15 mouse cellular contexts compared by ENCODE assay signal in the genomic region with DNA sequence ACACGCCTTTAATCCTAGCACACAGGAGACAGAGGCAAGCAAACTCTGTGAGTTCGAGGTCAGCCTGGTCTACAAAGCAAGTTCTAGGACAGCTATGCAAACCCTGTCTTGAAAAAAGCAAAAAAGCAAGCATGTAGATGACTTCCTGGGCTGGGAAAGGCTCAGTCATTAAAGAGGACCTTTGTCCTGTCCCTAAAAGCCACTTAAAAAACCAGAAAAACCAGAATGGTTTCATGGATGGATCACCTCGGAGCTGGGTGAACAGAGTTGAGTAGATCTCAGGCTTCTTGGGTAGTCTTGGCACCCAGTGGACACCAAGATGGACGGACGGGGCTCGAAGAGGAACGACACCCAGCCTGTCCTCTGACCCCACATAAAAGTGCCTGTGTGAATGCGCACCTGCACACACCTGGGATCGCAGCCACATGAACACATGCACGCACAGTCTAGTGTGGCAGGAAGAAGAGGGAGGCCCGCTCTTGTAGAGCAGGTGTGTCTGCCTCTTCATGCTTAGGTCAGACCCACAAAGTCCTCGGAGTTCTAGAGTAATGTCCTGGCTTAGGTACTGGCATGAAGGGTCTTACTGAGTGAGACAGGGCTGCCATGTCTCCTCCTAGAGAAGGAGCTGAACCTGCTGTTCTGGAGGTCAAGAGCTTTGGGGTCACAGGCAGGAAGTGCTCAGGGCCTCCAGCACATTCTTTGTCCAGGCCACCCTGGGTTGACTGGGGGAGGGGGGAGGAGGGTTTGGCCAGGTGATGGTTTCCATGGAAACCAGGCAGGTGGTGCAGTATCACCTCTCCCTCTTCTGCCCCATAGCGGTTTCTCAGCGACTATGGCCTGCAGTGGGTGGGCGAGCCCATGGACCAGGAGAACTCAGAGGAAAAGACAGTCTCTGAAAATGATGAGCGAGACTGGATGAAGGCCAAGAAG. TPM values are rescaled to one million over a fixed set of nuclear protein-coding genes. Genes with fewer than 3 reads are reported as not detected.
DNase-seq lines count a peak whose midpoint lies in the region; ATAC-seq and TF ChIP-seq lines count a peak whose summit lies in the region.
"Had no signal": no experiment of that assay in that cellular context is flagged by ENCODE, and none has a peak within 500 bp of the region (broad histone marks: within the 10 kb centered on the region; RNA-seq: fewer than 3 reads in every experiment).

No protein-coding gene starts in this region.

- H3K4me3 ChIP-seq in liver, embryonic 13.5 days (replicated peaks) = no peak overlapping the region
- H3K4me3 ChIP-seq in liver, embryonic 11.5 days (ENCODE audit: low read depth, low read length) = no peak overlapping the region
- H3K4me3 ChIP-seq in ES-Bruce4 (ENCODE audit: low read depth, low read length) (peak overlapping the region; percentile 39), ES-E14 (ENCODE audit: insufficient read depth in 1 of 2, low read depth in 1 of 2, low read length in 2 of 2, poor library complexity in 1 of 2, severe bottlenecking in 1 of 2) (peak overlapping the region in 1 of 2 experiments; percentile 31; a peak in 1 of 4 replicates)
- H3K4me3 ChIP-seq in forebrain, postnatal 0 days (ENCODE audit: low read depth, low read length) = no peak overlapping the region
- H3K4me3 ChIP-seq in forebrain, embryonic 10.5 days = no peak overlapping the region
- H3K4me3 ChIP-seq: liver, embryonic 12.5 days; neural tube, embryonic 13.5 days had no signal

- no peaks in the 10 kb centered on the region for H3K36me3 ChIP-seq in liver, embryonic 13.5 days
- no peaks in the 10 kb centered on the region for H3K36me3 ChIP-seq in liver, embryonic 11.5 days (ENCODE audit: control insufficient read depth, insufficient read depth, low read length)
- H3K36me3 ChIP-seq in ES-Bruce4 (ENCODE audit: control insufficient read depth, insufficient read depth, low read length, poor library complexity, severe bottlenecking) (no peaks in the 10 kb centered on the region), ES-E14 (ENCODE audit: control insufficient read depth, insufficient read depth, low read length, poor library complexity, severe bottlenecking) (no peaks in the 10 kb centered on the region)
- H3K36me3 ChIP-seq in forebrain, postnatal 0 days (ENCODE audit: insufficient read depth) = no peaks in the 10 kb centered on the region
- H3K36me3 ChIP-seq in forebrain, embryonic 10.5 days (replicated peaks) = no peaks in the 10 kb centered on the region
- H3K36me3 ChIP-seq: liver, embryonic 12.5 days; neural tube, embryonic 13.5 days had no signal

- no peak for DNase-seq in liver, embryonic 13.5 days
- DNase-seq in liver, embryonic 11.5 days (ENCODE audit: low spot score) = no peak
- no peak for DNase-seq in ES-E14 (ENCODE audit: low read depth, low spot score)
- DNase-seq in naive thymus-derived CD4-positive, alpha-beta T cell, adult 2 months (ENCODE audit: low read depth) = peak; percentile 59
- DNase-seq in embryo, embryonic 11 days = no peak
- no peak for DNase-seq in forebrain, postnatal 0 days
- no peak for DNase-seq in forebrain, embryonic 10.5 days (ENCODE audit: extremely low spot score, low spot score)
- DNase-seq: adrenal gland, adult 2 months; cerebellum, adult 18-20 months; heart, postnatal 4 days had no signal

- no peak for ATAC-seq in liver, embryonic 13.5 days (ENCODE audit: low read depth)
- ATAC-seq in liver, embryonic 11.5 days (replicated peaks; ENCODE audit: low FRiP score) = no peak
- no peak for ATAC-seq in forebrain, postnatal 0 days
- ATAC-seq: inflammation-experienced regulatory T-cells, adult 6 months; liver, embryonic 12.5 days had no signal

- H3K9ac ChIP-seq in liver, embryonic 13.5 days = no peak overlapping the region
- H3K9ac ChIP-seq in liver, embryonic 11.5 days (ENCODE audit: low read depth, low read length) = no peak overlapping the region
- H3K9ac ChIP-seq in ES-Bruce4 (ENCODE audit: low read depth, poor library complexity, severe bottlenecking) = peak overlapping the region; percentile 32; the same call in 1 of the 2 replicates
- H3K9ac ChIP-seq in ES-E14 (ENCODE audit: insufficient read depth, low read depth, low read length, poor library complexity, severe bottlenecking) = peak overlapping the region; percentile 44; the same call in 1 of the 2 replicates
- H3K9ac ChIP-seq in forebrain, postnatal 0 days = no peak overlapping the region
- H3K9ac ChIP-seq: liver, embryonic 12.5 days; neural tube, embryonic 13.5 days had no signal

- H3K27ac ChIP-seq in liver, embryonic 13.5 days = 0 out of 2 replicates have a peak overlapping the region, but pooled peaks have one; percentile 15
- H3K27ac ChIP-seq in liver, embryonic 11.5 days (ENCODE audit: low read depth, low read length) = no peak overlapping the region
- H3K27ac ChIP-seq in ES-Bruce4 (ENCODE audit: insufficient read depth, low read length) (peak overlapping the region; percentile 96), ES-E14 (ENCODE audit: insufficient read depth, low read depth, low read length, poor library complexity, severe bottlenecking) (peak overlapping the region; percentile 95)
- no peak overlapping the region for H3K27ac ChIP-seq in forebrain, postnatal 0 days (ENCODE audit: low read depth, low read length)
- H3K27ac ChIP-seq in forebrain, embryonic 10.5 days = no peak overlapping the region
- H3K27ac ChIP-seq: liver, embryonic 12.5 days; neural tube, embryonic 13.5 days had no signal

- H3K4me1 ChIP-seq in liver, embryonic 13.5 days (replicated peaks) = peaks cover 87% of the 10 kb centered on the region
- H3K4me1 ChIP-seq in liver, embryonic 11.5 days (replicated peaks; ENCODE audit: control insufficient read depth, insufficient read depth, low read length) = peaks cover 43% of the 10 kb centered on the region
- H3K4me1 ChIP-seq in ES-Bruce4 (ENCODE audit: control insufficient read depth, insufficient read depth, low read length) = peaks cover 32% of the 10 kb centered on the region
- H3K4me1 ChIP-seq in ES-E14 (ENCODE audit: control insufficient read depth in 2 of 2, insufficient read depth in 2 of 2, low read length in 2 of 2, poor library complexity in 1 of 2) = peaks cover 16 to 60% of the 10 kb centered on the region in 2 experiments
- no peaks in the 10 kb centered on the region for H3K4me1 ChIP-seq in forebrain, postnatal 0 days (ENCODE audit: insufficient read depth)
- H3K4me1 ChIP-seq in forebrain, embryonic 10.5 days = peaks cover 55% of the 10 kb centered on the region

- in situ Hi-C loops in ES-E14 (cut with MboI; ENCODE audit: low sequenced_read_pairs in 2 of 2, unreplicated experiment in 2 of 2) = no loop called here

- WGBS in liver, embryonic 13.5 days (ENCODE audit: insufficient replicate concordance) = 75% methylated on average over 16 of the region's 16 CpGs
- 83% methylated on average over 16 of the region's 16 CpGs for WGBS in liver, embryonic 11.5 days
- 91% methylated on average over 16 of the region's 16 CpGs for WGBS in forebrain, postnatal 0 days
- 90% methylated on average over 16 of the region's 16 CpGs for WGBS in forebrain, embryonic 10.5 days

- no peaks in the 10 kb centered on the region for H3K27me3 ChIP-seq in liver, embryonic 13.5 days
- no peaks in the 10 kb centered on the region for H3K27me3 ChIP-seq in liver, embryonic 11.5 days (replicated peaks; ENCODE audit: control insufficient read depth, insufficient read depth, low read length)
- H3K27me3 ChIP-seq in ES-Bruce4 (ENCODE audit: control insufficient read depth, insufficient read depth, low read length, poor library complexity, severe bottlenecking) = no peaks in the 10 kb centered on the region
- H3K27me3 ChIP-seq in forebrain, postnatal 0 days (ENCODE audit: insufficient read depth, low read length) = no peaks in the 10 kb centered on the region
- no peaks in the 10 kb centered on the region for H3K27me3 ChIP-seq in forebrain, embryonic 10.5 days (ENCODE audit: poor library complexity, severe bottlenecking)
- H3K27me3 ChIP-seq: CH12.LX; liver, embryonic 12.5 days; neural tube, embryonic 13.5 days had no signal

- TF ChIP-seq POLR2A in ES-Bruce4 (IDR thresholded peaks at IDR 0.05; ENCODE audit: insufficient read depth, low read length) = no peak

- TF ChIP-seq CTCF in ES-Bruce4 (IDR thresholded peaks at IDR 0.05; ENCODE audit: low read depth, low read length) = peak; percentile 18
- TF ChIP-seq CTCF in forebrain, postnatal 0 days (IDR thresholded peaks at IDR 0.05; ENCODE audit: low read depth) = no peak

- H3K4me2 ChIP-seq in liver, embryonic 13.5 days = no peak overlapping the region
- no peak overlapping the region for H3K4me2 ChIP-seq in liver, embryonic 11.5 days
- no peak overlapping the region for H3K4me2 ChIP-seq in forebrain, postnatal 0 days (ENCODE audit: low read depth)
- H3K4me2 ChIP-seq: liver, embryonic 12.5 days; neural tube, embryonic 13.5 days had no signal

- no peaks in the 10 kb centered on the region for H3K9me3 ChIP-seq in liver, embryonic 13.5 days (replicated peaks)
- H3K9me3 ChIP-seq in liver, embryonic 11.5 days (ENCODE audit: control insufficient read depth, low read length) = no peaks in the 10 kb centered on the region
- H3K9me3 ChIP-seq in ES-Bruce4 (replicated peaks; ENCODE audit: control insufficient read depth, insufficient read depth, low read length, poor library complexity, severe bottlenecking) = no peaks in the 10 kb centered on the region
- H3K9me3 ChIP-seq in ES-E14 (ENCODE audit: control insufficient read depth, insufficient read depth, low read depth, low read length) = no peaks in the 10 kb centered on the region
- H3K9me3 ChIP-seq in forebrain, postnatal 0 days (ENCODE audit: low read length) = no peaks in the 10 kb centered on the region
- H3K9me3 ChIP-seq in forebrain, embryonic 10.5 days = no peaks in the 10 kb centered on the region
- H3K9me3 ChIP-seq: liver, embryonic 12.5 days; neural tube, embryonic 13.5 days had no signal

- peak; percentile 99 for TF ChIP-seq EP300 in ES-Bruce4 (IDR thresholded peaks at IDR 0.05; ENCODE audit: insufficient read depth, low read depth, low read length)

RNA-seq across cellular contexts. Expression of a gene that starts 13.1 kb away (rescaled TPM):
- polyA plus RNA-seq in liver, embryonic 13.5 days (2015; fragmentation: Nextera tagmentation; extraction: Ambion mirVana) = 158 and 171 TPM in 2 replicates
- 257 and 281 TPM in 2 replicates for polyA plus RNA-seq in liver, embryonic 11.5 days (2014; fragmentation: Nextera tagmentation; extraction: Ambion mirVana)
- polyA plus RNA-seq in ES-Bruce4 (2011; ENCODE audit: insufficient read depth, insufficient read length, low read depth, missing spikeins) = 105 and 106 TPM in 2 replicates
- 87.2 and 96.5 TPM in 2 replicates for total RNA-seq in ES-E14 (2012; rRNA removed)
- 124 and 162 TPM in 2 replicates for total RNA-seq in forebrain, postnatal 0 days (2014; rRNA removed)
- polyA plus RNA-seq in forebrain, postnatal 0 days (2015; fragmentation: Nextera tagmentation; extraction: Ambion mirVana) = 554 and 579 TPM in 2 replicates
- 267 and 270 TPM in 2 replicates for polyA plus RNA-seq in forebrain, embryonic 10.5 days (2016; fragmentation: Nextera tagmentation; extraction: Ambion mirVana)

RNA-seq across cellular contexts. Expression of a gene that starts 13.1 kb away (rescaled TPM):
- polyA plus RNA-seq in liver, embryonic 13.5 days (2015; fragmentation: Nextera tagmentation; extraction: Ambion mirVana) = 1.7 and 2.3 TPM in 2 replicates
- polyA plus RNA-seq in liver, embryonic 11.5 days (2014; fragmentation: Nextera tagmentation; extraction: Ambion mirVana) = 5.6 and 7.0 TPM in 2 replicates
- 10.4 and 11.6 TPM in 2 replicates for polyA plus RNA-seq in ES-Bruce4 (2011; ENCODE audit: insufficient read depth, insufficient read length, low read depth, missing spikeins)
- 12.4 and 23.3 TPM in 2 replicates for total RNA-seq in ES-E14 (2012; rRNA removed)
- 5.5 and 13.7 TPM in 2 replicates for total RNA-seq in forebrain, postnatal 0 days (2014; rRNA removed)
- 11.0 and 14.3 TPM in 2 replicates for polyA plus RNA-seq in forebrain, postnatal 0 days (2015; fragmentation: Nextera tagmentation; extraction: Ambion mirVana)
- polyA plus RNA-seq in forebrain, embryonic 10.5 days (2016; fragmentation: Nextera tagmentation; extraction: Ambion mirVana) = 6.3 and 7.3 TPM in 2 replicates

RNA-seq across cellular contexts. Expression of a gene that starts 20.6 kb away (rescaled TPM):
- 24.6 and 27.7 TPM in 2 replicates for polyA plus RNA-seq in liver, embryonic 13.5 days (2015; fragmentation: Nextera tagmentation; extraction: Ambion mirVana)
- 16.4 TPM in 2 replicates for polyA plus RNA-seq in liver, embryonic 11.5 days (2014; fragmentation: Nextera tagmentation; extraction: Ambion mirVana)
- polyA plus RNA-seq in ES-Bruce4 (2011; ENCODE audit: insufficient read depth, insufficient read length, low read depth, missing spikeins) = not detected in 2 replicates
- 1.5 and 13.0 TPM in 2 replicates for total RNA-seq in ES-E14 (2012; rRNA removed)
- total RNA-seq in forebrain, postnatal 0 days (2014; rRNA removed) = 1.2 and 2.0 TPM in 2 replicates
- polyA plus RNA-seq in forebrain, postnatal 0 days (2015; fragmentation: Nextera tagmentation; extraction: Ambion mirVana) = 4.1 and 4.6 TPM in 2 replicates
- 4.1 and 5.0 TPM in 2 replicates for polyA plus RNA-seq in forebrain, embryonic 10.5 days (2016; fragmentation: Nextera tagmentation; extraction: Ambion mirVana)

RNA-seq across cellular contexts. Expression of a gene that starts 54.9 kb away (rescaled TPM):
- 0.22 and 0.25 TPM in 2 replicates for polyA plus RNA-seq in liver, embryonic 13.5 days (2015; fragmentation: Nextera tagmentation; extraction: Ambion mirVana)
- 1.2 and 1.7 TPM in 2 replicates for polyA plus RNA-seq in liver, embryonic 11.5 days (2014; fragmentation: Nextera tagmentation; extraction: Ambion mirVana)
- polyA plus RNA-seq in ES-Bruce4 (2011; ENCODE audit: insufficient read depth, insufficient read length, low read depth, missing spikeins) = 19.2 and 26.1 TPM in 2 replicates
- 12.6 and 30.9 TPM in 2 replicates for total RNA-seq in ES-E14 (2012; rRNA removed)
- total RNA-seq in forebrain, postnatal 0 days (2014; rRNA removed) = 3.4 and 11.8 TPM in 2 replicates
- 3.7 and 4.5 TPM in 2 replicates for polyA plus RNA-seq in forebrain, postnatal 0 days (2015; fragmentation: Nextera tagmentation; extraction: Ambion mirVana)
- 1.7 and 3.5 TPM in 2 replicates for polyA plus RNA-seq in forebrain, embryonic 10.5 days (2016; fragmentation: Nextera tagmentation; extraction: Ambion mirVana)
- total RNA-seq: heart, postnatal 4 days had no signal

Comparison
In these comparisons a context has a peak if more than half of its experiments do, and no peak if none do; other contexts are left out.
1. H3K27ac ChIP-seq: peak in liver, embryonic 13.5 days (single experiment), ES-Bruce4 (single experiment) and ES-E14 (single experiment); none in liver, embryonic 11.5 days (single experiment), forebrain, postnatal 0 days (single experiment) and forebrain, embryonic 10.5 days (single experiment).
2. H3K9ac ChIP-seq: peak in ES-Bruce4 (single experiment) and ES-E14 (single experiment); none in liver, embryonic 13.5 days (single experiment), liver, embryonic 11.5 days (single experiment) and forebrain, postnatal 0 days (single experiment).